Mouse (Mus musculus): Measurements from ENCODE around the gene Ank2. TPM values are rescaled to one million over a fixed set of nuclear protein-coding genes. Genes with fewer than 3 reads are reported as not detected.

Ank2 gene
- polyA plus RNA-seq, 1 experiment, result 423 TPM

DNA sequence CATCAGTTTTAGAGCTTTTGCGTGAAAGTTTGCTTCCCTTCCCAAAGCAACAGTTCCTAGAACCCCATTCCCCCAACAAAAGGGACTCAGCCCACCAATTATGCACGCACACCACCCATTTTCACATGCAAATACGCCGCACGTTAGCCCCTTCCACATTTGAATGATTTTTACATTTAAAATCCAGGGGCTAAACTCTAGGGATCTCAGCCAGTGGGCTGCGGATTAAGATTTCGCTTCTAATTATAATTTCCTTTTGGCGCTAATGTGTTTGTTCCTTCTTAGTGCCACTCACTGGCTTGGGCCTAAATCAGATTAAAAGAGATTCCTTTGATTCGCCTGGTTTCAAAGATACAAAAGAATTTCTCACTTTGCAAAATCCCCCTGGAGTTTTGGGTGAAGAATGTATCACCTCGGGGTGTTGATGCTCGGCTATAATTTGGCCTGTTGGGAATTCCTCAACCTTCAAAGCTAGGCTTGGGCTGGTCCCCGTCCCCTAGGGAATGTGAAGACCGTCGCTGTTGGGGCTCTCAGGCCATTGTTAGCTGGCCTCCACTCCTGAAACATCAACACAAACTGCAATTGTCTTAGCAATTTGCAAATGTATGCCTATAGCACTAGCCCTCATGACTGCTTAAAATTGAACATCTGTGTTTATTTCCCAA, 35.2 kb downstream of the Ank2 start:
- H3K4me1 ChIP-seq (ENCODE audit: control insufficient read depth, insufficient read depth, low read length), result no peaks in the 10 kb centered on the region
- TF ChIP-seq CTCF (IDR thresholded peaks at IDR 0.05; ENCODE audit: insufficient read depth, low read depth, low read length) (no peak), POLR2A (IDR thresholded peaks at IDR 0.05; ENCODE audit: insufficient read depth, low read depth, low read length) (no peak)
- whole genome bisulfite sequencing, result 77% methylated on average over 14 of the region's 14 CpGs
- no peak overlapping the region for H3K27ac ChIP-seq (ENCODE audit: insufficient read depth, low read depth, low read length)
- H3K4me3 ChIP-seq (ENCODE audit: insufficient read depth, low read depth, low read length), result no peak overlapping the region

DNA sequence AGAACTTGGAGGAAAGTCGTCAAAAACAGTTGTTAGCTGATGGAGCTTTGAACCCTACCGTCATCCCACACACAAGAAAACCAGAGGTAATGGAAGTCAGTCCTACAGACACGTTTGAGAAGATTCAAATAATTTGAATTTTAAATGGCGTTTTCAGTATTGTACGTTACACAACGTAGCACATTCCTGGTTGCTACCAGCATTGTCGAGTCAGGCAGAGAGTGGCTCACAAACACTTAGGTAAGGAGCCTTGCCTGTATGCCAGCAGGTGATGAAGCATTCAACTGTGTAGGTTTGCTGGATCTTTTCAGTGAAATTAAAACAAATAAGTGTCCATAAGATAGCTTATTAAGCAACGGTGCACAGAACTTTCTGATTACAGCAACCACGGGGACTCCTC, 36.0 kb downstream of the Ank2 start:
- no peak overlapping the region for H3K4me3 ChIP-seq (ENCODE audit: insufficient read depth, low read depth, low read length)
- H3K27ac ChIP-seq (ENCODE audit: insufficient read depth, low read depth, low read length), result no peak overlapping the region
- TF ChIP-seq CTCF (IDR thresholded peaks at IDR 0.05; ENCODE audit: insufficient read depth, low read depth, low read length) (no peak), POLR2A (IDR thresholded peaks at IDR 0.05; ENCODE audit: insufficient read depth, low read depth, low read length) (no peak)
- WGBS, result 71% methylated on average over 9 of the region's 9 CpGs
- H3K4me1 ChIP-seq (ENCODE audit: control insufficient read depth, insufficient read depth, low read length), result no peaks in the 10 kb centered on the region

DNA sequence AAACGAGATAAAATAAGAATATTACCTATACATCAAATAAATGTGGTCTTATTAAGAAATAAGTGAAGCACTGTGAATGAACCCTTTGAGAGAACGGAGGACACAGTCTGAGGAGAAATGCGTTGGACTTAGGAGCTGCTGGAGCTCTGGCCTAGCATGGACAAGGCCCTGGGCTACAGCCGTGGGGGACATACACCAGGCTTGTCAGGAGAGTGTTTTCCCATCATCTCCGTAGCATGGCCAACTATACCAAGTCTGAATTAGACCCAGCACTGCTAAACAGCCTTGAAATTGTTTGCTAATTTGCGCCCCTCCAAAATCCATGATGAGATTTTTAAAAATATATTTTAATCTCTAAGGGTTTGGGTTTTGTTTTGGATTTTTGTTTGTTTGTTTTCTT, 36.7 kb downstream of the Ank2 start:
- WGBS, result 92% methylated on average over 6 of the region's 6 CpGs
- H3K4me1 ChIP-seq (ENCODE audit: control insufficient read depth, insufficient read depth, low read length), result no peaks in the 10 kb centered on the region
- H3K27ac ChIP-seq (ENCODE audit: insufficient read depth, low read depth, low read length), result no peak overlapping the region
- no peak overlapping the region for H3K4me3 ChIP-seq (ENCODE audit: insufficient read depth, low read depth, low read length)
- no peak for TF ChIP-seq POLR2A (IDR thresholded peaks at IDR 0.05; ENCODE audit: insufficient read depth, low read depth, low read length)
- TF ChIP-seq CTCF (IDR thresholded peaks at IDR 0.05; ENCODE audit: insufficient read depth, low read depth, low read length), result no peak

DNA sequence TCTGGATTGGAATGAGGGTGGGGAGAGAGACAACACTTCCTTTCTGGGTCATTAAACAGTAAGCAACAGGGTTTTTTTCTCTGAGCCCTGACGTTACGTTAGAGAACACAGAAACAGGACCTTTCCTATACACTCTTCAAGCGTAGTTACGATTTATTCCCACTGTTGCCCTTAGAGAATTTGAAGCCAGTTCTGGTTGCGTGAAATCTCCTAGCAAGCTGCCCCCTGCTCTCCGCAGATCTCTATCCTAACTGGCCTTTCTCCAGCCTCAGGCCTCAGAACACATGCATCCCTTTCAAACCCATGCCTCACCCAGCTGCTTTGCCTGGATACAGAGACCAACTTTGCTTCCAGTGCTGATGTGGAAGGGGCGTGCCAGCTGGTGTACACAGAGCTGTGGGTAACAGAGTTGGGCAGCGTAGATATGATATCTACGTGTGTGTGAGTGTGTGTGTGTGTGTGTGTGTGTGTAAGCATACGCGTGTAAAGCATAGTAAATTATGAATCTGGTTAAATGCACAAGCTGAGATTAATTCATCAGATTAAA, 38.2 kb downstream of the Ank2 start:
- H3K4me1 ChIP-seq (ENCODE audit: control insufficient read depth, insufficient read depth, low read length), result no peaks in the 10 kb centered on the region
- WGBS, result 82% methylated on average over 11 of the region's 11 CpGs
- no peak overlapping the region for H3K27ac ChIP-seq (ENCODE audit: insufficient read depth, low read depth, low read length)
- H3K4me3 ChIP-seq (ENCODE audit: insufficient read depth, low read depth, low read length), result no peak overlapping the region
- no peak for TF ChIP-seq CTCF (IDR thresholded peaks at IDR 0.05; ENCODE audit: insufficient read depth, low read depth, low read length)

DNA sequence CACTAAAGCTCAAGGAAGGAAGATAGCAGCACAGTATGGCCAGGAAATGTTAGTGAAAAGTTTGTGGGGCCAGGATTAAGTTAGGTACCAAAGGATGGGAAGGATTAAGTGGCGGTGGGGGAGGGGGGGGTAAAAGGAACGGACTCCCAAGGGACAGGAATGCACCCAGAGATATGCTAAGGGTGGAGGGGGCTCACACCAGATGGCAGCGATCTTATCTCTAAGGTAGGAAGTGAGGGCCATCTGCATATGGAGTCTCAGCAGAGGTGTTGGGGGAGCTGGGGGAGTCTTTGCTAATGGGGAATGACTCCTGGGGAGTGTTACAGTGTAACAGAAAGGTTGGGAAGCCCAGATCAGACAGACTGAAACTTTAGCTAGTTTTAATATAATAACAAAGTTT, 39.3 kb downstream of the Ank2 start:
- TF ChIP-seq CTCF (IDR thresholded peaks at IDR 0.05; ENCODE audit: insufficient read depth, low read depth, low read length) (no peak), POLR2A (IDR thresholded peaks at IDR 0.05; ENCODE audit: insufficient read depth, low read depth, low read length) (no peak)
- 59% methylated on average over 3 of the region's 3 CpGs for WGBS
- no peak overlapping the region for H3K4me3 ChIP-seq (ENCODE audit: insufficient read depth, low read depth, low read length)
- H3K4me1 ChIP-seq (ENCODE audit: control insufficient read depth, insufficient read depth, low read length), result no peaks in the 10 kb centered on the region
- H3K27ac ChIP-seq (ENCODE audit: insufficient read depth, low read depth, low read length), result no peak overlapping the region

DNA sequence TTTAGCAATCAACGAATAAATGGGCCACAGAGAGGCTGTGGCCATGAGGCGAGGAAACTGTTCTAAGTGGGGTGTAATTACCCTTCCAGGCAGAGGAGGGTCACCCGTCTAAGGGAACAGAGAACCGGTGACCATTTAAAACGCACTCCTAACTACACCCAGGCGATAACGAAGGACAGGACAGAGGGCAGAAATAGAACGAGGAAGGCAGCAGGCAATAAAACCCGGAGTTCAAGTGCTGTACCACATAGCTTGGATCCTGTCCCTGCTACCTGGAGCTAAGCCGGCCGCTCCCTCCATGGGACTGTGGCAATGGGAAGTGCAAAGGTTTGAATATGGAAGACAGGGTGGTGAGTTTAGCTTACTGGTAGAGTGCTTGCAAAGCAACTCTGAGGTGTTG, 40.2 kb downstream of the Ank2 start:
- TF ChIP-seq POLR2A (IDR thresholded peaks at IDR 0.05; ENCODE audit: insufficient read depth, low read depth, low read length) (no peak), CTCF (IDR thresholded peaks at IDR 0.05; ENCODE audit: insufficient read depth, low read depth, low read length) (no peak)
- no peak overlapping the region for H3K4me3 ChIP-seq (ENCODE audit: insufficient read depth, low read depth, low read length)
- H3K4me1 ChIP-seq (ENCODE audit: control insufficient read depth, insufficient read depth, low read length), result no peaks in the 10 kb centered on the region
- WGBS, result 69% methylated on average over 11 of the region's 11 CpGs
- no peak overlapping the region for H3K27ac ChIP-seq (ENCODE audit: insufficient read depth, low read depth, low read length)

DNA sequence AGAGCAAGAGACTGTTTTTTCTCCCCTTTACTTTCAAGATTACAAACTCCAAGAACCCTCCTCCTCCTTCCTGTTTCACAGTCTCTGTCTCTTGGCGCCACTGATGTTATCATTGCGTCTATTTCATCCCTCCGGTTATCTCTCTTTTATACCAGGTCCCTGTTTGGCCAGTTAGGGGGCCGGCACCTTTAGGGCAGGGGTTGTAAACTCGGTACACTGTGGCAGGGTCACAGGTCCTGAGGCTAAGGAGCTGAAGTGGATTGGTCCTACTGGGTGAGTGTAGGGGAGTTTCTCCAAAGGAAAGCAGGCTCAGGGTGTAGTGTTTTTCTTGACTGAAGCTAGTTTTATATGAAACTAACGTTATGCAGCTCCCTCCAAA, 40.7 kb downstream of the Ank2 start:
- H3K4me1 ChIP-seq (ENCODE audit: control insufficient read depth, insufficient read depth, low read length), result no peaks in the 10 kb centered on the region
- no peak for TF ChIP-seq POLR2A (IDR thresholded peaks at IDR 0.05; ENCODE audit: insufficient read depth, low read depth, low read length)
- no peak for TF ChIP-seq CTCF (IDR thresholded peaks at IDR 0.05; ENCODE audit: insufficient read depth, low read depth, low read length)
- H3K4me3 ChIP-seq (ENCODE audit: insufficient read depth, low read depth, low read length), result no peak overlapping the region
- H3K27ac ChIP-seq (ENCODE audit: insufficient read depth, low read depth, low read length), result no peak overlapping the region
- WGBS, result 80% methylated on average over 6 of the region's 6 CpGs

DNA sequence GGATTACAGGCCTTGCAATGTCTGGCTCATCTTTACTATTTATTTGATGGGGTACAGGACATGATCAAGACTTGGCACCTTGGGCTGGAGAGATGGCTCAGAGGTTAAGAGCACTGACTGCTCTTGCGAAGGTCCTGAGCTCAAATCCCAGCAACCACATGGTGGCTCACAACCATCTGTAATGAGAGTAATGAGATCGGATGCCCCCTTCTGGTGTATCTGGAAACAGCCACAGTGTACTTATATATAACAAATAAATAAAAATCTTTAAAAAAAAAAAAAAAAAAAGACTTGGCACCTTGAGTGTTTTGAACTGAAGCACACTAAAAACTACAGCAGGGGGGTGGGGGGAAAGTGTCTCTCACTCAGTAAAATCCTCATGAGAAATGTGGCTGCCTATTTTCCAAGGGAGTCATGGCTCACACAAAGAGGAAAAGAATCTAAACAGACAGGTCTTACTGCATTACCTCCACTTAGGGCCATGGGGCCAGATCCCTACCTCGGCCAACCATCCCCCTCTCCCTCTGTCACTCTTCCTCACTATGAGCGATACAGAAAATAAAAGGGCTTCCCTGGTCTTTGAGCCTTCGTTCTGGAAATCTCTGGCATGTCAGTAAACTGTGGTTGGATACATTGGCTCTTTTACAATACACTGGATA, 41.3 kb downstream of the Ank2 start:
- no peaks in the 10 kb centered on the region for H3K4me1 ChIP-seq (ENCODE audit: control insufficient read depth, insufficient read depth, low read length)
- no peak for TF ChIP-seq CTCF (IDR thresholded peaks at IDR 0.05; ENCODE audit: insufficient read depth, low read depth, low read length)
- no peak for TF ChIP-seq POLR2A (IDR thresholded peaks at IDR 0.05; ENCODE audit: insufficient read depth, low read depth, low read length)
- no peak overlapping the region for H3K4me3 ChIP-seq (ENCODE audit: insufficient read depth, low read depth, low read length)
- 66% methylated on average over 5 of the region's 5 CpGs for WGBS
- H3K27ac ChIP-seq (ENCODE audit: insufficient read depth, low read depth, low read length), result no peak overlapping the region

DNA sequence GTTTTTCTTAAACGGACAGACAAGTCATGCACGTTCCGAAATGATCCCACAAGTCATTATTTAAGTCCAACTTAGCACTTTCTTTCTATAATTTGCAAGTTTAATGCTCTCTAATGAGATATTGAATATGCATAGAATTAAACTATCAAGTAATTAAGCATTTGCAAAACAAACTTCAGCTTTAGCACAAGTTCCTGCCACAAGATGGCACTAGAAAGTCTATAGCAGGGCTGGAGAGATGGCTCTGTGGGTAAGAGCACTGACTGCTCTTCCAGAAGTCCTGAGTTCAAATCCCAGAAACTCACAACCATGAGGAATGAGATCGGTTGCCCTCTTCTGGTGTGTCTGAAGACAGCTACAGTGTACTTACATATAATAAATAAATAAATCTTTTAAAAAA, 45.4 kb downstream of the Ank2 start:
- Histone ChIP-seq H3K27ac (ENCODE audit: insufficient read depth, low read depth, low read length) (no peak overlapping the region), H3K4me1 (ENCODE audit: control insufficient read depth, insufficient read depth, low read length) (no peaks in the 10 kb centered on the region), H3K4me3 (ENCODE audit: insufficient read depth, low read depth, low read length) (no peak overlapping the region)
- WGBS, result 44% methylated on average over 4 of the region's 4 CpGs
- TF ChIP-seq POLR2A (IDR thresholded peaks at IDR 0.05; ENCODE audit: insufficient read depth, low read depth, low read length) (no peak), CTCF (IDR thresholded peaks at IDR 0.05; ENCODE audit: insufficient read depth, low read depth, low read length) (no peak)
